Mouse (Mus musculus) liver, postnatal 0 days (tissue): Measurements from ENCODE around the gene Car5a. TPM values are rescaled to one million over a fixed set of nuclear protein-coding genes. Genes with fewer than 3 reads are reported as not detected.

Experiments
- ATAC-seq: fragments of 200-750 bp; cut with Nextera tagmentation; 2 replicates; pipeline ENCODE4 v1.8.0; 2017; ENCODE audit warnings: mild to moderate bottlenecking, moderate library complexity
- DNase-seq: peaks from one replicate; pipeline ENCODE4 v3.0.0-alpha.2; 2016
- H3K27ac ChIP-seq: fragments of 300-500 bp; sonication (generic); 2 replicates; pipeline ENCODE4 v1.5.1; 2014; ENCODE audit warnings: antibody characterized with exemption, moderate library complexity, mild to moderate bottlenecking, low read depth
- H3K27me3 ChIP-seq: fragments of 300-500 bp; sonication (generic); 2 replicates; pipeline ENCODE4 v1.6.1; 2014; ENCODE audit warnings: low read length, control low read depth, mixed read lengths; ENCODE audit not compliant: insufficient read depth
- H3K36me3 ChIP-seq: fragments of 300-500 bp; sonication (generic); replicated peaks from 2 replicates; pipeline ENCODE4 v1.6.1; 2014; ENCODE audit warnings: mild to moderate bottlenecking, control low read depth, low read length, moderate library complexity, mixed read lengths; ENCODE audit not compliant: insufficient read depth
- H3K4me1 ChIP-seq: fragments of 300-500 bp; sonication (generic); 2 replicates; pipeline ENCODE4 v1.6.1; 2014; ENCODE audit warnings: antibody characterized with exemption, mild to moderate bottlenecking, control low read depth; ENCODE audit not compliant: insufficient read depth
- H3K4me2 ChIP-seq: fragments of 300-500 bp; sonication (generic); 2 replicates; pipeline ENCODE4 v1.6.1; 2014; ENCODE audit warnings: low read depth, mild to moderate bottlenecking, low read length, moderate library complexity, mixed read lengths
- H3K4me3 ChIP-seq: fragments of 300-500 bp; sonication (generic); 2 replicates; pipeline ENCODE4 v1.5.1; 2014; ENCODE audit warnings: low read depth, low read length
- H3K9ac ChIP-seq: fragments of 300-500 bp; sonication (generic); replicated peaks from 2 replicates; pipeline ENCODE4 v1.6.1; 2014; ENCODE audit warnings: mild to moderate bottlenecking, moderate library complexity
- H3K9me3 ChIP-seq: fragments of 300-500 bp; sonication (generic); 2 replicates; pipeline ENCODE4 v1.6.1; 2016; ENCODE audit warnings: mild to moderate bottlenecking, control low read depth, low read length, mixed read lengths
- CTCF ChIP-seq: sonication (generic); IDR thresholded peaks from 2 replicates; pipeline ENCODE4 v1.5.1; 2016; ENCODE audit warnings: antibody characterized with exemption, low read depth
- EP300 ChIP-seq: IDR thresholded peaks from 2 replicates; pipeline ENCODE4 v1.6.1; 2016; ENCODE audit warnings: antibody characterized with exemption, low read depth, mild to moderate bottlenecking
- WGBS: fragments of 180-500 bp; shearing (Covaris S2); extraction: QIAGEN DNeasy Blood & Tissue Kit; methylation state at CpG from one replicate; pipeline ENCODE4 v1.1.7; 2014; ENCODE audit not compliant: insufficient replicate concordance; 5-methylcytosine and 5-hydroxymethylcytosine counted together
- polyA plus RNA-seq: library from polyadenylated mRNA; unstranded; fragments of >200 nt; fragmentation: Nextera tagmentation; extraction: Ambion mirVana; gene quantifications from 2 replicates; pipeline ENCODE4 v1.2.1, GENCODE M21; 2015

The Car5a gene
- polyA plus RNA-seq, 1 experiment from 2014 or later = 9.6 TPM

DNA sequence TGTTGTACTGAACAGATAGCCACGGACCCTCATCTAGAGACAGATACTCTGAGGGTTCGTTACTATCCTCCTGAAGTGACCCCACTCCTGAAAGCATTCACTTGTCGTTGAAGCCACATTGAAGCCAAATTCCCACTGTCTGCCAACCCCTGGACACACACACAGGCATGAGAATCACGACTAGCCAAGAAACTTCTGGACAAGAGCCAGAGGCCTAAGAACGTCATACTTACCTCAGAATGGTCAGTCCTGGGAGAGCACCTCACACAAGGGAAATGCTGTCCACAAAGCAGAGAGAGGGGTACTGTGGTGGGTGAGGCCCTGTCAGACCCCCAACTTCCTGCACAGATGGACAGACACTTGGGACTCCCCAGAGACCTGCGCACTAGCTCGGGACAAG, 48.8 kb downstream of the Car5a start:
- Histone ChIP-seq H3K4me2 (peak overlapping the region; percentile 56), H3K4me3 (peak overlapping the region; percentile 0; the same call in 1 of the 2 replicates), H3K9me3 (no peaks in the 10 kb centered on the region), H3K27ac (peak overlapping the region; percentile 16; the same call in 1 of the 2 replicates), H3K4me1 (peaks cover 34% of the 10 kb centered on the region), H3K27me3 (no peaks in the 10 kb centered on the region), H3K36me3 (peaks cover 22% of the 10 kb centered on the region), H3K9ac (peak overlapping the region; percentile 30; the same call in 1 of the 2 replicates)
- TF ChIP-seq CTCF (no peak), EP300 (no peak)
- no peak for DNase-seq
- ATAC-seq = no peak
- 76% methylated on average over 7 of the region's 7 CpGs for WGBS

- Histone ChIP-seq H3K4me1 (peaks cover 13% of the 10 kb centered on the region), H3K36me3 (peaks cover 31% of the 10 kb centered on the region), H3K4me3 (no peak overlapping the region), H3K9me3 (no peaks in the 10 kb centered on the region), H3K27ac (no peak overlapping the region), H3K4me2 (no peak overlapping the region), H3K27me3 (no peaks in the 10 kb centered on the region), H3K9ac (no peak overlapping the region; the same call in 1 of the 2 replicates)
- WGBS = 77% methylated on average over 5 of the region's 5 CpGs
- no peak for ATAC-seq
- TF ChIP-seq EP300 = no peak
- no peak for TF ChIP-seq CTCF
- no peak for DNase-seq
These were observed 51.8 kb downstream of the Car5a start for GRCm38 (mm10) chr8:121892875-121893274.

- TF ChIP-seq EP300 = no peak
- TF ChIP-seq CTCF = no peak
- Histone ChIP-seq H3K4me2 (no peak overlapping the region), H3K9ac (no peak overlapping the region), H3K27me3 (no peaks in the 10 kb centered on the region), H3K4me1 (no peaks in the 10 kb centered on the region; the same call in 1 of the 2 replicates), H3K36me3 (peaks cover 50% of the 10 kb centered on the region), H3K27ac (no peak overlapping the region), H3K4me3 (no peak overlapping the region), H3K9me3 (no peaks in the 10 kb centered on the region)
- ATAC-seq (no peak), DNase-seq (no peak)
- 87% methylated on average over 15 of the region's 15 CpGs for WGBS
These were observed 54.6 kb downstream of the Car5a start for GRCm38 (mm10) chr8:121889810-121890785.

DNA sequence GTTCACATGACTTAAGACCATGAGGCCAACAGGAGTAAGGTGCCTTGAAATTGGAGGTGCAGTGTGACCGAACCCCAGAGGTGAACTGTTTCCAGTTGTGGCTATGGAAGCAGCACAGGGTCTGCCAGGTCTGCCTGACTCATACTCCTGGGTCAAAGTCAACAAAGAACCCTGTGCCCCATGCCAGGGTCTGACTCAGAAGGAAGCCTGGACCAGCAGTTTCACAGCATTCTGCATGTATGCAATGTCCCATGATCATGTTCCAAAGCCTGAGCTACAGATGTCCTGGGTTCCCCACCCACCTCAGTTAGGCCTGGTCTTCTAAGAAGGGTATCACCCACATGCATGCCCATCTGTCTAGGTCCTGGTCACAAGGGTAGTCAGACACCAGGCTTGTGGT, 55.4 kb downstream of the Car5a start:
- DNase-seq (no peak), ATAC-seq (no peak)
- Histone ChIP-seq H3K36me3 (peaks cover 48% of the 10 kb centered on the region), H3K27ac (no peak overlapping the region), H3K4me3 (no peak overlapping the region), H3K9ac (no peak overlapping the region), H3K4me2 (no peak overlapping the region), H3K4me1 (no peaks in the 10 kb centered on the region), H3K27me3 (no peaks in the 10 kb centered on the region), H3K9me3 (no peaks in the 10 kb centered on the region)
- TF ChIP-seq CTCF (no peak), EP300 (no peak)
- 90% methylated on average over 1 of the region's 1 CpGs for WGBS

DNA sequence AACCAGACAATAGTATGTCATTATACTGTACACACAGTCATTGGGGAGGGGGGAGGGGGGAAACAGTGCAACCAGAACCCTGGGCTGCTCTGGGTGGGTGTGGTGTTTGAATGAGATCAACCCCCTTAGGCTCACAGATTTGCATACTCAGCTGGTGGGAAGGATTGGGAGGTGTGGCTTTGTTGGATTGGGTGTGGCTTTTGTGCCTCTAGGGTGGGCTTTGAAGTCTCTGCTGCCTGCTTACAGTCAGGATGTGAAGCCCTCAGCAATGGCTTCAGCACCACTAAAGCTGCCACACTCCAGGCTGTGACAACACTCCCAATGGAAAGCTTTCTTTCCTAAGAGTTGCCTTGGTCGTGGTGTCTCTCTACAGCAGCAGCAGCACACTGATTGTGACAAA, 57.2 kb downstream of the Car5a start:
- TF ChIP-seq CTCF = no peak
- TF ChIP-seq EP300 = no peak
- ATAC-seq (no peak), DNase-seq (no peak)
- H3K9me3 ChIP-seq = no peaks in the 10 kb centered on the region
- no peaks in the 10 kb centered on the region for H3K27me3 ChIP-seq
- no peak overlapping the region for H3K4me2 ChIP-seq
- WGBS = 85% methylated on average over 1 of the region's 1 CpGs
- peaks cover 62% of the 10 kb centered on the region for H3K36me3 ChIP-seq
- H3K4me1 ChIP-seq = no peaks in the 10 kb centered on the region
- H3K9ac ChIP-seq = no peak overlapping the region
- H3K27ac ChIP-seq = no peak overlapping the region
- H3K4me3 ChIP-seq = no peak overlapping the region

DNA sequence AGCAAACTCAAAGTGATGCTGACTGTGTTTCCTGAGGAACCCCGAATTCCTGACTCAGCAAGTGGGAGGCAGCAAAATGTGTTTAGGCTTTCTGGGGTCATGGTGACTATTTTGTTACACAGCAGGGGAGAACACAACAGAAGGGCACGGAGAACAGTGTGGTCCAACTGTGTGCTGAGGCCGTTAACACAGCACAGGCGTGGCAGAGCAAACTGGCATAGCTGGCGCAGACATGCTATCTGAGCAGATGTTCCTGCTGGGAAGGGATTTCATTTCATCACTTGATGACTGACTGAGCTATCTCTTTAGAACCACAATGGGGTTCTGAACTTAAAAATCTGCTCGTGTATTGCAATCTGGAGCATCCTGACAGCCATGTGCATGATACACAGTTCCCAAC, 59.3 kb downstream of the Car5a start:
- H3K9me3 ChIP-seq = no peaks in the 10 kb centered on the region
- TF ChIP-seq EP300 (no peak), CTCF (no peak)
- no peak overlapping the region for H3K9ac ChIP-seq
- H3K4me3 ChIP-seq = no peak overlapping the region
- H3K27me3 ChIP-seq = no peaks in the 10 kb centered on the region
- DNase-seq (no peak), ATAC-seq (no peak)
- no peak overlapping the region for H3K4me2 ChIP-seq
- H3K27ac ChIP-seq = no peak overlapping the region
- no peaks in the 10 kb centered on the region for H3K4me1 ChIP-seq
- peaks cover 70% of the 10 kb centered on the region for H3K36me3 ChIP-seq
- 88% methylated on average over 6 of the region's 6 CpGs for WGBS
